Mouse (Mus musculus) cerebellum, adult 2 months (tissue): ENCODE data around the gene Ccr4.

Source experiments
- CTCF ChIP-seq: fragments of 200-500 bp; IDR thresholded peaks from 2 replicates; pipeline ENCODE4 v1.5.1; 2011; ENCODE audit warnings: low read depth, mild to moderate bottlenecking, control low read depth, low read length, moderate library complexity, borderline replicate concordance; ENCODE audit not compliant: insufficient read depth
- POLR2A ChIP-seq: fragments of 200-500 bp; IDR thresholded peaks from 2 replicates; pipeline ENCODE4 v1.6.1; 2011; ENCODE audit warnings: low read length, control low read depth, borderline replicate concordance; ENCODE audit not compliant: insufficient read depth

- TF ChIP-seq CTCF (no peak), POLR2A (no peak)
These were observed 23.9 kb upstream of the Ccr4 start for GRCm38 (mm10) chr9:114528680-114529048.
